Mouse (Mus musculus) limb, embryonic 10.5 days (tissue): ENCODE measurements around the gene 4931417E11Rik. TPM values are rescaled to one million over a fixed set of nuclear protein-coding genes. Genes with fewer than 3 reads are reported as not detected.

Source experiments
- polyA plus RNA-seq: library from polyadenylated mRNA; unstranded; fragments of >200 nt; fragmentation: Nextera tagmentation; extraction: Ambion mirVana; gene quantifications from 2 replicates; pipeline ENCODE4 v1.2.1, GENCODE M21; 2016

4931417E11Rik gene
- polyA plus RNA-seq, 1 experiment from 2014 or later: not detected

Other genes with a start within 250 kb of the 4931417E11Rik start
- gene Dnah6, start 248.0 kb downstream of the 4931417E11Rik start, polyA plus RNA-seq: 0.01 TPM in 2 replicates
- gene Suclg1, start 221.3 kb downstream of the 4931417E11Rik start, polyA plus RNA-seq: 164 and 188 TPM in 2 replicates